Mouse (Mus musculus) layer of hippocampus, adult 8-10 months (tissue): Measurements from ENCODE around the gene Ndufb7. TPM values are rescaled to one million over a fixed set of nuclear protein-coding genes. Genes with fewer than 3 reads are reported as not detected.
"Not testable (repeated sequence)": the region's sequence is repeated elsewhere in the genome, so short reads cannot be mapped to it uniquely, and the experiment has no call there.

Source experiments
- DNase-seq, 2 experiments: peaks; one replicate each; pipeline ENCODE4 v3.0.0; 2022; ENCODE audit warnings: low spot score in 2 of 2
- total RNA-seq, 4 experiments: library from RNA; stranded (reverse); gene quantifications; 2 replicates each; pipeline ENCODE4 v1.2.4; 2022

Gene Ndufb7
- total RNA-seq, result 100 to 1,000 TPM in 3 of 4 experiments, 10 to 100 TPM in 1; 97.6 to 159 (median 131) TPM

DNA sequence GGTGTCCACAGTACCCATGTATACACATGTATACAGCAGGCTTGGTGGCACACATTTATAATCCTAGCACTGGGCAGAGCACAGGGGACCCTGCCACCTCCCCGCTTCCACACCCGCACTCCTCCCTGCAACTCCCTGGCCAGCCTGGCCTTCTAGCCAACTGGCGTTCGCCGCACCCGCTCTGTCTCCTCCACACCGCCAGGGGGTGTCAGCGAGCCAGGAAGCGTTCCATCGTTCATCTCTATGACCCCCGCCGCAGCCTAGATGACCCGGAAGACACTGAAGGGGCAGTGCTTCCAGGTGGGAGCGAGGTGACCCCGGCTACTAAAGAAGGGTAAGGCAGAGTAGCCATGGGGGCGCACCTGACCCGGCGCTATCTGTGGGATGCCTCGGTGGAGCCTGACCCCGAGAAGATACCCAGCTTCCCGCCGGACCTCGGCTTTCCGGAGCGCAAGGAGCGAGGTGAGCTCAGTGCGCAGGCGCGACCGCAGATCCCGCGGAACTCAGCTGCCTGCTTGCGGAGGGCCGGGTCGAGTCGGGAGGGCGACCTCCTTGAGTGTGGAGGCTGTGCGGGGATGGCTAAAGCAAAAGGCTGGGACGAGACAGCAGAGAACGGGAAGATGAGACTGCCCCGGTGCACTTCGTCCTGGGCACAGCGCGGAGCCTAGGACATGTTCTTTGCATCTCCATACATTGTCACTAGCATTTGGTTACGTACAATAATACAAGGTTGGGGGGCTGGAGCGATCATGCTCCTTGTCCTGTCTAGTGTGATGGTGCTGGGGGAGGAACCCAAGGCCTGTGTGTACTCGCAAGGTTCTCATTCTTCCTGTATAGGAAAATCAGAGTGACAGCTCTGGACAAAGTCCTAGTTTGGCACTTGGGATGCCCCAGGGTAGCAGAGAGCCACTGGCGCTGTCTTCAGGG, at the start of gene Ndufb7:
Ndufb7 (plus strand) TSS at position 203 of the 927 bp plus-strand sequence.
- peak; percentile 93 to 97 for DNase-seq

GRCm38 (mm10) chr8:83520432-83520831, 46.0 kb upstream of the Ndufb7 start:
- no peak for DNase-seq

DNA sequence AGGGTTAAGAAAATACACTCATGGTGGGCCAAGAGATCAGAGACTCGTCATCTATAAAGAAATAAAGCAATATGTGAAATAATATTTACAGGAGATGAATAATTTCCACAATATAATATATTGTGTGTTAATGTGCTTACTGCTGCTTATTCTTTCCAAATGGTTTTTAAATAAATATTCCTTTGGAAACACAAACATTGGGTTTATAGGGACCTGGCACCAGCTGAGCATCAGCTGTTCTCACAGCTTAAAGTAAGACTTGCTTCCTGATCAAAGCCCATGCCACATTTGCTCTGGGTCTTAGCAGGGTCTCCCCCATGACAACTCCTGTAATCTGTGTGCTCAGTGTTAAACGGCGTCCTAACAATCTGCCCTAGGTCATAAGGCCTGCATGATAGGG, 45.6 kb upstream of the Ndufb7 start:
- not testable (repeated sequence) for DNase-seq

- DNase-seq, result no peak
These were observed 45.2 kb upstream of the Ndufb7 start for GRCm38 (mm10) chr8:83521310-83521709.

- DNase-seq, result no peak
These were observed 31.7 kb upstream of the Ndufb7 start for GRCm38 (mm10) chr8:83534802-83535201.

GRCm38 (mm10) chr8:83535736-83536135, 30.7 kb upstream of the Ndufb7 start, which contains the start of gene Olfr370:
Gene Olfr370, plus strand, starts transcription at chr8:83535780.
- DNase-seq, result no peak

- no peak for DNase-seq
These were observed 3.8 kb upstream of the Ndufb7 start for GRCm38 (mm10) chr8:83562669-83563068.

GRCm38 (mm10) chr8:83563246-83563645, 3.2 kb upstream of the Ndufb7 start:
- no peak for DNase-seq

- peak in 1 of 2 experiments; percentile 6 for DNase-seq
These were observed 618 bp upstream of the Ndufb7 start for GRCm38 (mm10) chr8:83565731-83566375.

GRCm38 (mm10) chr8:83567668-83568067, 1.2 kb downstream of the Ndufb7 start:
- peak; percentile 9 to 11 for DNase-seq

DNA sequence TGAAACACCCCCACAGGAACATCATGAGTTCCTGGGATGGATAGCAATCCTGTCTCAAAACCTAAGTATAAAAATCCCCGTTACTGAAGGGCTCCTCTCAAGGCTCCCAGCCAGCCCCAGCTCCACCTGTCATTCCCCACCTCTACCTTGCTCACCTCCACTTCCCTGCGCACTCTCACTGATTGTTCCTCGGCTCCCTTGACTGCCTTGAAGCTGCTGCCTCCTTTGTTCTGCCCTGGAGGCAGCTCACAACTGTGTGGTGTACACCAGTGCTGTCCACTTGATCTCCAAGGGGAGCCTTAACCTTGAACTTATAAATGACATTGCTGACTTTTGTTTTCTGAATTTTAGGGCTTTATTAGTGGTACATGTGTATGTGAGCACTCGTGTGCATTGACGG, 1.7 kb downstream of the Ndufb7 start:
- DNase-seq, result no peak

GRCm38 (mm10) chr8:83568755-83569154, 2.3 kb downstream of the Ndufb7 start:
- DNase-seq, result no peak

- DNase-seq, result no peak
These were observed 2.7 kb downstream of the Ndufb7 start for GRCm38 (mm10) chr8:83569165-83569564.

DNA sequence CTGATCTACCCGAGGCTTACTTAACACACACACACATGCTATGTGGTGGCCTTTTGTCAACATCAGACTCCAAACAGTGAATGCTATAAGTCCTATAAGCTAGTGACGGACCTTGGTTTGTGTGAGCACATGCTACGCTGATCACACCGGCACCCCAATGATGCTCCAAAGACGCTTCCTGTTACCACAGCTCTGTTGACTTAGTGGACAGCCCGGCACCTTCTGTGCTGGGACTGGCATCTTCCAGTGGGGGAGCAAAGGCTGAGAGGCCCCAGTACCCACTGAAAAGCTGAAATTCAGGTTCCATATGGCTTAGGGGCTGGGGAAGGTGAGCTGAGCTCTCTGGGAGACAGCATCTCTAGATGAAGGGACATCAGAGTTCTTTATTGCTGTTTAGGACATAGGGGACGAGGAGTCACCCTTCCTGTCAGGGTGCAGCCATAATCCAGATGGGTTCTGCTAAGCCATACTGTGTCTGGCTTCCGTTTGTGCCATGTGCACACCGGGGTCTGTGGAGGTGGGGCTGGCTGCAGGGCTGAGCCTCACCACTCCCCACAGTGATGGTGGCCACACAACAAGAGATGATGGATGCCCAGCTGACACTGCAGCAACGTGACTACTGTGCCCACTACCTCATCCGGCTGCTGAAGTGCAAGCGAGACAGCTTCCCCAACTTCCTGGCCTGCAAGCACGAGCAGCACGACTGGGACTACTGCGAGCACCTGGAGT, 4.0 kb downstream of the Ndufb7 start:
- peak in 1 of 2 experiments; percentile 6 for DNase-seq

DNA sequence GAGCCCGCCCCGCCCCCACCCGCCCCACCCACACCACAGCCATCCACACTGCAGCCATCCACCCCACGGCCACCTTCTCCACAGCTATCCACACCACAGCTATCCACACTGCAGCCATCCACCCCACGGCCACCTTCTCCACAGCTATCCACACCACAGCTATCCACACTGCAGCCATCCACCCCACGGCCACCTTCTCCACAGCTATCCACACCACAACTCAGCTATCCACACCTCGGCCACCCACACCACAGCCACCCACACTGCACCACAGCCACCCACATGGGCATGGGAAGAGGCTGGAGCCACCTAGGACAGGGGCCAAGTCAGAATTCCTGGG, 4.5 kb downstream of the Ndufb7 start:
- DNase-seq, result not testable (repeated sequence)

GRCm38 (mm10) chr8:83571791-83572190, 5.3 kb downstream of the Ndufb7 start:
- no peak for DNase-seq

DNA sequence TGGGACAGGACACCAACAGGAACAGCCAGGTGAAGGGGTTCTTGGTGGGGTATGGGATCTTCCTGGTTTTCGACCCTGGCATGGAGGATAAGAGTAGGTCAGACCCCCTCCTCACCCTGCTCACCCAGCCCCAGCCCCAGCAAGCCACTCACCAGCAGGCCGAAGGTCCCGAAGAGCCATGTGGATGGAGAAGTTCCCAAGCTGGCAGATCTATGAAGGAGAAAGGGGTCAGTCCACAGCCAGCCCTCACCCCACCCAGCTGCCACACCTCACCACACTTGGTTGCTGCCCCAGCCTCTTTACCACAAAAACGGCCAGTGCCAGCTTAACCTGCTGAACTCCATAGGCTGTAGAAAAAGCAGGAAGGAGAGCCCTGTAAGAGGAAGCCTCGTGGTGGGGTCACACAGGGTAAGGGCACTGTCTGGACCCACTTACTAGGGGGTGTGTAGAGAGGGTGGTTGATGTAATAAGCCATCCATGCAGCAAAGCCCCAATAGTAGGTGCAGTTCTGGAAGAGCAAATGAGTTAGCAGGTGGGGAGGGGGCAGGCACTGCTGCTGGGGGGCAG, 5.9 kb downstream of the Ndufb7 start:
- DNase-seq, result no peak

- peak in 1 of 2 experiments; percentile 21 for DNase-seq
These were observed 6.8 kb downstream of the Ndufb7 start for GRCm38 (mm10) chr8:83573140-83573875.

- peak; percentile 5 to 16 for DNase-seq
These were observed 8.3 kb downstream of the Ndufb7 start for GRCm38 (mm10) chr8:83574631-83575315.
